Mouse (Mus musculus) mouse embryonic stem cell (cell line): ENCODE data around the gene Fam8a1.

Experiments
- in situ Hi-C, 2 experiments: fragments of 300-500 bp; cut with MboI; formaldehyde crosslinking; loops; 1 replicate in 1 of 2; 3 replicates in 1 of 2; pipeline ENCODE4 v1.14.3; 2019 to 2020; ENCODE audit warnings: low sequenced_read_pairs in 2 of 2, low pct_unique_long_range_greater_than_20kb in 1 of 2, mixed read lengths in 1 of 2; ENCODE audit not compliant: unreplicated experiment in 1 of 2

Fam8a1 gene

GRCm38 (mm10) chr13:46724371-46724770 lies 55.0 kb downstream of the Fam8a1 start:
- in situ Hi-C loops: no loop called here

- in situ Hi-C loops: no loop called here
Observed at GRCm38 (mm10) chr13:46725227-46725626, 55.9 kb downstream of the Fam8a1 start.

- in situ Hi-C loops: no loop called here
Observed at GRCm38 (mm10) chr13:46726288-46727037, 57.1 kb downstream of the Fam8a1 start.

- in situ Hi-C loops: no loop called here
Observed at GRCm38 (mm10) chr13:46727038-46727836, 57.9 kb downstream of the Fam8a1 start.
